Mouse (Mus musculus) kidney, adult 9 months (tissue): ENCODE data around the gene Ripor2.

Source experiments
- DNase-seq: peaks from one replicate; pipeline ENCODE4 v3.0.0; 2022

The Ripor2 gene

GRCm38 (mm10) chr13:24778026-24778425, 196.0 kb downstream of the Ripor2 start:
- DNase-seq, result no peak

GRCm38 (mm10) chr13:24778706-24779380, 196.9 kb downstream of the Ripor2 start:
- DNase-seq, result no peak

GRCm38 (mm10) chr13:24781916-24782315, 199.9 kb downstream of the Ripor2 start:
- DNase-seq, result no peak
